Mouse (Mus musculus): ENCODE measurements around the gene Ube2e3.

DNA sequence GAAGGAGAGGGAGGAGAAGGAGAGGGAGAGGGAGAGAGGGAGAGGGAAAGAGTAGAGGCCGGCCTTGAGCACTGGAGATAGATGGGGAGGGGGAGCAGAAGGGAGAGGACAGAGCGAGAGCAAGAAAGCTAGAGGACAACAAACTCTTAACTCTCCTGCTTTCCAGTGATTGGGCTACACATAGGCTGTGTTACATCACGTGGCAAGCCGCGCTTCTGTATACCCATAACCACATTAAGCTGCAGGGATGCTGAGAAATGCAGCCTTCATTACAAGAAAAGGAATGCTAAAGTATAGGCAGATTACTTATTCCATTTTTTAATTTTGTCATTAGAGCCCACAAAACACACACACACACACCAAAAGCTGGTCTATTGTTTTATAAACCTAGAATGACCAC, 23.6 kb upstream of the Ube2e3 start:
- no peak for TF ChIP-seq POLR2A (IDR thresholded peaks at IDR 0.05; ENCODE audit: low read depth, low read length)
- TF ChIP-seq CTCF (IDR thresholded peaks at IDR 0.05; ENCODE audit: extremely low read depth, insufficient read depth, insufficient read length, insufficient replicate concordance), result no peak
